ENCODE assay signal across 28 mouse cellular contexts in the genomic region with DNA sequence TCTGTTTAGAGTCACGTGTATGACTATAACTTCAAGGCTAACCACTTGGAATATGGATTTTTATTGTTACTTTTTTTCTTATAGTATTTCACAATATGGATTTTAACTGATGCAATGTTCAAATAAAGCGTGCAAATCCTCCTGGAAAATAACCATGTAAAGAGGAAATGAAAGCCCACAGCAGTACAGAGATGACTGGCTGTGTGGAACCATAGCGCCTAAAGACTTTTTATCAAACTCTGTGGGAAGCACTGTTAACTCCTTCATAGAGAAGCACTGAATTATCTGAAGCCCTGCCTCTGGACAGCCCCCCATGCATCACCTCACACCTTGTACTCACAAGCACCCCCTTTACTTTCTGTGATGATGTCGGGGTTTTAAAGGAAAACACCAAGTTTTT.
A peak's percentile ranks its signal among the peaks of the same experiment; 100 is the strongest.
DNase-seq lines count a peak whose midpoint lies in the region; ATAC-seq and TF ChIP-seq lines count a peak whose summit lies in the region.
"Had no signal": no experiment of that assay in that cellular context is flagged by ENCODE, and none has a peak within 500 bp of the region (broad histone marks: within the 10 kb centered on the region; RNA-seq: fewer than 3 reads in every experiment).

No protein-coding gene starts in this region.

- H3K79me2 ChIP-seq in CH12.LX (replicated peaks; ENCODE audit: control insufficient read depth, extremely low read depth, insufficient read depth, poor library complexity, severe bottlenecking): no peaks in the 10 kb centered on the region

- in situ Hi-C loops in CH12.LX (cut with MboI; ENCODE audit: low pct_ligation_motif_present, low pct_unique_long_range_greater_than_20kb, low sequenced_read_pairs): no loop called here

- WGBS in forebrain, postnatal 0 days: 90% methylated on average over 4 of the region's 4 CpGs

- dilution Hi-C loops in CH12.LX (cut with MboI; ENCODE audit: extremely low pct_ligation_motif_present, extremely low pct_unique_long_range_greater_than_20kb, low sequenced_read_pairs): no loop called here

- intact Hi-C loops in heart, postnatal 14 days (cut with DNase I): no loop called here

- no peaks in the 10 kb centered on the region for H3K27me3 ChIP-seq in CH12.LX (replicated peaks)
- no peaks in the 10 kb centered on the region for H3K27me3 ChIP-seq in forebrain, postnatal 0 days (ENCODE audit: insufficient read depth, low read length)
- H3K27me3 ChIP-seq: forebrain, embryonic 13.5 days had no signal

- TF ChIP-seq POLR2A in CH12.LX (IDR thresholded peaks at IDR 0.05; ENCODE audit: low read depth, low read length): no peak

- H3K4me1 ChIP-seq in CH12.LX (ENCODE audit: control insufficient read depth in 1 of 2, insufficient read depth in 2 of 2): peaks cover 19 to 37% of the 10 kb centered on the region in 2 experiments
- no peaks in the 10 kb centered on the region for H3K4me1 ChIP-seq in forebrain, postnatal 0 days (ENCODE audit: insufficient read depth)
- H3K4me1 ChIP-seq: forebrain, embryonic 10.5 days; forebrain, embryonic 13.5 days; hindbrain, embryonic 10.5 days had no signal

- no peak overlapping the region for H3K9ac ChIP-seq in CH12.LX (ENCODE audit: insufficient read depth, low read depth)
- no peak overlapping the region for H3K9ac ChIP-seq in forebrain, postnatal 0 days
- H3K9ac ChIP-seq: forebrain, embryonic 13.5 days; hindbrain, embryonic 14.5 days had no signal

- H3K4me3 ChIP-seq in CH12.LX (replicated peaks in 1 of 3; ENCODE audit: low read depth in 2 of 3, low read length in 2 of 3, poor library complexity in 1 of 3): no peak overlapping the region
- H3K4me3 ChIP-seq in layer of hippocampus, adult 2 months: no peak overlapping the region
- H3K4me3 ChIP-seq in forebrain, postnatal 0 days (ENCODE audit: low read depth, low read length): no peak overlapping the region
- H3K4me3 ChIP-seq: forebrain, embryonic 10.5 days; forebrain, embryonic 13.5 days; hindbrain, embryonic 10.5 days had no signal

- peak; percentile 100 for TF ChIP-seq EP300 in CH12.LX (IDR thresholded peaks at IDR 0.05; ENCODE audit: low read length)

- H3K9me3 ChIP-seq in CH12.LX (replicated peaks; ENCODE audit: low read length): no peaks in the 10 kb centered on the region
- H3K9me3 ChIP-seq in forebrain, postnatal 0 days (ENCODE audit: low read length): no peaks in the 10 kb centered on the region
- H3K9me3 ChIP-seq: forebrain, embryonic 10.5 days; forebrain, embryonic 13.5 days; hindbrain, embryonic 10.5 days had no signal

- peak; percentile 27 for DNase-seq in A20 (ENCODE audit: low read depth, low spot score)
- DNase-seq in CH12.LX (ENCODE audit: extremely low read depth): peak; percentile 94
- no peak for DNase-seq in heart, postnatal 14 days
- DNase-seq in layer of hippocampus, adult 2 months (ENCODE audit: low spot score in 2 of 2): no peak
- DNase-seq in forebrain, postnatal 0 days: no peak
- DNase-seq: adrenal gland, adult 8-10 months; adrenal gland, postnatal 36 days; cerebellum, adult 11 months; cerebellum, adult 2 months; cerebellum, adult 9-11 months; cerebellum, postnatal 25 days; embryo, embryonic 11 days; gastrocnemius, postnatal 36 days; heart, adult 11 months; heart, postnatal 36 days; kidney, adult 18-20 months had no signal

- TF ChIP-seq CTCF in CH12.LX (conservative IDR thresholded peaks at IDR 0.05 in 1 of 2, IDR thresholded peaks at IDR 0.05 in 1 of 2; ENCODE audit: low read depth in 2 of 2, low read length in 2 of 2): no peak
- no peak for TF ChIP-seq CTCF in layer of hippocampus, adult 2 months (conservative IDR thresholded peaks at IDR 0.05)
- TF ChIP-seq CTCF in forebrain, postnatal 0 days (IDR thresholded peaks at IDR 0.05; ENCODE audit: low read depth): no peak

- H3K36me3 ChIP-seq in CH12.LX (replicated peaks in 1 of 2; ENCODE audit: control insufficient read depth in 1 of 2, insufficient read depth in 1 of 2, low read length in 1 of 2): no peaks in the 10 kb centered on the region
- H3K36me3 ChIP-seq in forebrain, postnatal 0 days (ENCODE audit: insufficient read depth): no peaks in the 10 kb centered on the region
- H3K36me3 ChIP-seq: forebrain, embryonic 10.5 days; hindbrain, embryonic 10.5 days had no signal

- ATAC-seq in granulocyte monocyte progenitor cell, adult 5-6 weeks (replicated peaks; ENCODE audit: poor library complexity, severe bottlenecking): peak; percentile 76
- ATAC-seq in megakaryocyte progenitor cell, adult 5-6 weeks (replicated peaks; ENCODE audit: poor library complexity): peak; percentile 55
- ATAC-seq in forebrain, postnatal 0 days: no peak
- ATAC-seq: activated CD4-positive, CD25-positive, alpha-beta regulatory T cell, adult 4 months; forebrain, embryonic 13.5 days; forebrain, embryonic 16.5 days; hindbrain, postnatal 0 days; inflammation-experienced regulatory T-cells, adult 6 months; intestine, embryonic 16.5 days had no signal

- peak overlapping the region; percentile 39; the same call in 1 of the 2 replicates for H3K4me2 ChIP-seq in CH12.LX (ENCODE audit: insufficient read depth, low read depth, poor library complexity, severe bottlenecking)
- H3K4me2 ChIP-seq in forebrain, postnatal 0 days (ENCODE audit: low read depth): no peak overlapping the region
- H3K4me2 ChIP-seq: forebrain, embryonic 13.5 days; heart, embryonic 11.5 days; hindbrain, embryonic 14.5 days had no signal

- TF ChIP-seq RAD21 in CH12.LX (IDR thresholded peaks at IDR 0.05; ENCODE audit: low read depth, low read length): no peak; the same call in none of the 2 replicates

- H3K27ac ChIP-seq in CH12.LX (ENCODE audit: insufficient read depth, low read depth): no peak overlapping the region
- no peak overlapping the region for H3K27ac ChIP-seq in layer of hippocampus, adult 2 months
- H3K27ac ChIP-seq in forebrain, postnatal 0 days (ENCODE audit: low read depth, low read length): no peak overlapping the region
- H3K27ac ChIP-seq: forebrain, embryonic 10.5 days; forebrain, embryonic 13.5 days; hindbrain, embryonic 10.5 days; hindbrain, embryonic 14.5 days; hindbrain, postnatal 0 days had no signal

TF ChIP-seq in CH12.LX, 34 proteins besides CTCF, POLR2A, EP300 and RAD21:
- TF ChIP-seq USF2 (conservative IDR thresholded peaks at IDR 0.05; ENCODE audit: low read depth, low read length): peak; percentile 35; the same call in 1 of the 2 replicates
- no peak; the same call in 1 of the 2 replicates for TF ChIP-seq TBP (conservative IDR thresholded peaks at IDR 0.05; ENCODE audit: low read depth, low read length)
- peak; percentile 84 for TF ChIP-seq SIN3A (IDR thresholded peaks at IDR 0.05; ENCODE audit: low read length)
- TF ChIP-seq CHD2 (IDR thresholded peaks at IDR 0.05; ENCODE audit: low read length): peak; percentile 95
- TF ChIP-seq ZMIZ1 (IDR thresholded peaks at IDR 0.05; ENCODE audit: low read depth, low read length): 0 out of 2 replicates have a peak, but pooled peaks have one; percentile 28
- peak; percentile 89 for TF ChIP-seq TCF12 (IDR thresholded peaks at IDR 0.05; ENCODE audit: low read depth, low read length)
- peak; percentile 99 for TF ChIP-seq BHLHE40 (IDR thresholded peaks at IDR 0.05; ENCODE audit: low read depth, low read length)
- TF ChIP-seq USF1 (IDR thresholded peaks at IDR 0.05; ENCODE audit: low read depth, low read length): no peak
- no peak; the same call in 1 of the 2 replicates for TF ChIP-seq ZKSCAN1 (IDR thresholded peaks at IDR 0.05; ENCODE audit: borderline replicate concordance, low read depth, low read length)
- peak; percentile 100 for TF ChIP-seq IRF4 (IDR thresholded peaks at IDR 0.05; ENCODE audit: low read depth, low read length)
- TF ChIP-seq UBTF (IDR thresholded peaks at IDR 0.05; ENCODE audit: low read depth, low read length): no peak
- no peak for TF ChIP-seq POLR2AphosphoS2 (IDR thresholded peaks at IDR 0.05; ENCODE audit: low read depth, low read length)
- peak; percentile 74 for TF ChIP-seq MAZ (IDR thresholded peaks at IDR 0.05; ENCODE audit: low read depth, low read length)
- TF ChIP-seq ZC3H11A (IDR thresholded peaks at IDR 0.05; ENCODE audit: low read depth, low read length): no peak
- peak; percentile 45 for TF ChIP-seq HCFC1 (IDR thresholded peaks at IDR 0.05; ENCODE audit: low read depth, low read length)
- TF ChIP-seq MYC (IDR thresholded peaks at IDR 0.05; ENCODE audit: low read depth, low read length): peak; percentile 96
- TF ChIP-seq ELF1 (IDR thresholded peaks at IDR 0.05; ENCODE audit: low read depth, low read length): peak; percentile 33; the same call in 1 of the 2 replicates
- peak; percentile 100 for TF ChIP-seq RCOR1 (conservative IDR thresholded peaks at IDR 0.05; ENCODE audit: low read depth, low read length)
- TF ChIP-seq PAX5 (IDR thresholded peaks at IDR 0.05; ENCODE audit: low read length): no peak
- no peak for TF ChIP-seq NRF1 (IDR thresholded peaks at IDR 0.05; ENCODE audit: low read depth, low read length)
- TF ChIP-seq MAX (IDR thresholded peaks at IDR 0.05; ENCODE audit: low read length): peak; percentile 85
- TF ChIP-seq CHD1 (IDR thresholded peaks at IDR 0.05; ENCODE audit: low read depth, low read length): no peak
- peak; percentile 77; the same call in 1 of the 2 replicates for TF ChIP-seq E2F4 (IDR thresholded peaks at IDR 0.05; ENCODE audit: insufficient replicate concordance, low read depth, low read length)
- peak; percentile 94 for TF ChIP-seq MEF2A (IDR thresholded peaks at IDR 0.05; ENCODE audit: borderline replicate concordance, low read depth, low read length)
- no peak for TF ChIP-seq GABPA (IDR thresholded peaks at IDR 0.05; ENCODE audit: insufficient replicate concordance, low read depth, low read length)
- peak; percentile 100 for TF ChIP-seq JUND (conservative IDR thresholded peaks at IDR 0.05; ENCODE audit: low read depth, low read length)
- peak; percentile 12; the same call in 1 of the 2 replicates for TF ChIP-seq SMC3 (IDR thresholded peaks at IDR 0.05; ENCODE audit: low read depth, low read length)
- TF ChIP-seq NELFE (IDR thresholded peaks at IDR 0.05; ENCODE audit: low read depth, low read length): 0 out of 2 replicates have a peak, but pooled peaks have one; percentile 35
- TF ChIP-seq ZNF384 (IDR thresholded peaks at IDR 0.05; ENCODE audit: low read depth, low read length): peak; percentile 85
- TF ChIP-seq MAFK (IDR thresholded peaks at IDR 0.05; ENCODE audit: insufficient replicate concordance, low read length): peak; percentile 90
- peak; percentile 99 for TF ChIP-seq JUN (IDR thresholded peaks at IDR 0.05; ENCODE audit: insufficient read depth, low read depth, low read length)
- TF ChIP-seq KAT2A (IDR thresholded peaks at IDR 0.05; ENCODE audit: insufficient replicate concordance, low read length): 0 out of 2 replicates have a peak, but pooled peaks have one; percentile 43
- TF ChIP-seq MXI1 (IDR thresholded peaks at IDR 0.05; ENCODE audit: low read depth, low read length): peak; percentile 53; the same call in 1 of the 2 replicates
- peak; percentile 91 for TF ChIP-seq ETS1 (conservative IDR thresholded peaks at IDR 0.05; ENCODE audit: low read depth, low read length)

Comparison
In these comparisons a context has a peak if more than half of its experiments do, and no peak if none do; other contexts are left out.
1. DNase-seq: peak in A20 (single experiment) and CH12.LX (single experiment); none in heart, postnatal 14 days (0 of 2), layer of hippocampus, adult 2 months (0 of 2) and forebrain, postnatal 0 days (single experiment).